Mouse (Mus musculus): ENCODE measurements around the gene Ddx39b. TPM values are rescaled to one million over a fixed set of nuclear protein-coding genes. Genes with fewer than 3 reads are reported as not detected.

Ddx39b gene
- polyA plus RNA-seq, 1 experiment: 268 TPM

DNA sequence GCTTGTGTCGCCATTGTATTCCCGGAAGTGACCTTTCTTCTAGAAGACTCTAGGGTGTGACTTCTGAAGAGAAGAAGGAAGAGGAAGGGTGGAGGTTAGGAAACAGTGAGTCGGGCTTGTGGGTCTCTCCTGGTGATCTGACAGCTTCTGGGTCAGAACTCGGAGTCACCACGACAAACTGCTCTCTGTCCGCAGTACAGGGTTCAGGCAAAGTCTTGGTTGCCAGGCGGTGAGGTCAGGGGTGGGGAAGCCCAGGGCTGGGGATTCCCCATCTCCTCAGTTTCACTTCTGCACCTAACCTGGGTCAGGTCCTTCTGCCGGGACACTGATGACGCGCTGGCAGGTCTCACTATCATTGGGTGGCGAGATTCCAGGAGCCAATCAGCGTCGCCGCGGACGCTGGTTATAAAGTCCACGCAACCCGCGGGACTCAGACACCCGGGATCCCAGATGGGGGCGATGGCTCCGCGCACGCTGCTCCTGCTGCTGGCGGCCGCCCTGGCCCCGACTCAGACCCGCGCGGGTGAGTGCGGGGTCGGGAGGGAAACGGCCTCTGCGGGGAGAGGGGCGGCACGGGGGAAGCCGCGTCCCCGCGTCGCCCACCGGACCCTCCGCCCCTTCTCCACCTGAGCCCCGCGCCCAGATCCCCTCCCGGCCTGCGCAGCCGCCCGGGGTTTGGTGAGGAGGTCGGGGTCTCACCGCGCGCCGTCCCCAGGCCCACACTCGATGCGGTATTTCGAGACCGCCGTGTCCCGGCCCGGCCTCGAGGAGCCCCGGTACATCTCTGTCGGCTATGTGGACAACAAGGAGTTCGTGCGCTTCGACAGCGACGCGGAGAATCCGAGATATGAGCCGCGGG, 21.3 kb downstream of the Ddx39b start, which contains the start of gene H2-D1:
Gene H2-D1, plus strand, starts transcription at position 67 of the 859 bp plus-strand sequence.
- no peaks in the 10 kb centered on the region for H3K27me3 ChIP-seq (ENCODE audit: control insufficient read depth, insufficient read depth, insufficient read length)
- TF ChIP-seq CEBPB (IDR thresholded peaks at IDR 0.05; ENCODE audit: insufficient read depth, poor library complexity, severe bottlenecking) (no peak), MAX (IDR thresholded peaks at IDR 0.05; ENCODE audit: low read depth) (no peak), USF1 (IDR thresholded peaks at IDR 0.05; ENCODE audit: low read depth) (no peak), MYOD1 (IDR thresholded peaks at IDR 0.05; ENCODE audit: control insufficient read depth in 1 of 3, insufficient read length in 2 of 3, low read depth in 2 of 3) (no peak), MYOG (IDR thresholded peaks at IDR 0.05; ENCODE audit: control insufficient read depth in 1 of 3, insufficient read depth in 1 of 3, insufficient read length in 2 of 3, low read depth in 2 of 3) (no peak), POLR2AphosphoS2 (IDR thresholded peaks at IDR 0.05; ENCODE audit: insufficient read length, low read depth) (peak; percentile 51), POLR2A (IDR thresholded peaks at IDR 0.05; ENCODE audit: insufficient read length, low read depth) (peak; percentile 73)
- H3K36me3 ChIP-seq (ENCODE audit: control insufficient read depth, insufficient read depth): no peaks in the 10 kb centered on the region

DNA sequence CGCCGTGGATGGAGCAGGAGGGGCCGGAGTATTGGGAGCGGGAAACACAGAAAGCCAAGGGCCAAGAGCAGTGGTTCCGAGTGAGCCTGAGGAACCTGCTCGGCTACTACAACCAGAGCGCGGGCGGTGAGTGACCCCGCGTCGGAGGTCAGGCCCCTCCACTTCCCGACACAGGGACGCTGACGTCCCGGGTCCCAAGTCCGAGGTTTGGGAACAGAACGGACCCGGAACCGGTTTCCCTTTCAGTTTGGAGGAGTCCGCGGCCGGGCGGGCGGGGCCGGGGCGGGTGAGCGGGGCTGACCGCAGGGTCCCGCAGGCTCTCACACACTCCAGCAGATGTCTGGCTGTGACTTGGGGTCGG, 22.0 kb downstream of the Ddx39b start:
- no peaks in the 10 kb centered on the region for H3K36me3 ChIP-seq (ENCODE audit: control insufficient read depth, insufficient read depth)
- no peaks in the 10 kb centered on the region for H3K27me3 ChIP-seq (ENCODE audit: control insufficient read depth, insufficient read depth, insufficient read length)
- TF ChIP-seq TCF3 (IDR thresholded peaks at IDR 0.05; ENCODE audit: insufficient read length, low read depth) (no peak), USF1 (IDR thresholded peaks at IDR 0.05; ENCODE audit: low read depth) (no peak), MYOD1 (IDR thresholded peaks at IDR 0.05; ENCODE audit: control insufficient read depth in 1 of 3, insufficient read length in 2 of 3, low read depth in 2 of 3) (no peak), POLR2AphosphoS2 (IDR thresholded peaks at IDR 0.05; ENCODE audit: insufficient read length, low read depth) (no peak), MAX (IDR thresholded peaks at IDR 0.05; ENCODE audit: low read depth) (no peak), E2F4 (IDR thresholded peaks at IDR 0.05; ENCODE audit: insufficient read depth) (no peak), SRF (IDR thresholded peaks at IDR 0.05; ENCODE audit: control insufficient read depth, insufficient read length, low read depth) (no peak), POLR2A (IDR thresholded peaks at IDR 0.05; ENCODE audit: insufficient read length, low read depth) (no peak), REST (IDR thresholded peaks at IDR 0.05; ENCODE audit: insufficient read depth, insufficient read length) (no peak)
- no peak overlapping the region for H3K4me3 ChIP-seq
- no peak overlapping the region for H3ac ChIP-seq (ENCODE audit: control insufficient read depth, insufficient read length)
- no peaks in the 10 kb centered on the region for H3K79me2 ChIP-seq (ENCODE audit: control insufficient read depth, insufficient read depth)
- no peak overlapping the region for H3K4me2 ChIP-seq (ENCODE audit: low read depth)

More for the DNA sequence above, 21.3 kb downstream of the Ddx39b start, which contains the start of gene H2-D1:
- no peak within 1 kb of the TSS for H3K4me3 ChIP-seq
- H3ac ChIP-seq (ENCODE audit: control insufficient read depth, insufficient read length): no peak within 1 kb of the TSS
- peak within 1 kb of the TSS; percentile 45 for H3K4me2 ChIP-seq (ENCODE audit: low read depth)
- no peaks in the 10 kb centered on the region for H3K79me2 ChIP-seq (ENCODE audit: control insufficient read depth, insufficient read depth)

DNA sequence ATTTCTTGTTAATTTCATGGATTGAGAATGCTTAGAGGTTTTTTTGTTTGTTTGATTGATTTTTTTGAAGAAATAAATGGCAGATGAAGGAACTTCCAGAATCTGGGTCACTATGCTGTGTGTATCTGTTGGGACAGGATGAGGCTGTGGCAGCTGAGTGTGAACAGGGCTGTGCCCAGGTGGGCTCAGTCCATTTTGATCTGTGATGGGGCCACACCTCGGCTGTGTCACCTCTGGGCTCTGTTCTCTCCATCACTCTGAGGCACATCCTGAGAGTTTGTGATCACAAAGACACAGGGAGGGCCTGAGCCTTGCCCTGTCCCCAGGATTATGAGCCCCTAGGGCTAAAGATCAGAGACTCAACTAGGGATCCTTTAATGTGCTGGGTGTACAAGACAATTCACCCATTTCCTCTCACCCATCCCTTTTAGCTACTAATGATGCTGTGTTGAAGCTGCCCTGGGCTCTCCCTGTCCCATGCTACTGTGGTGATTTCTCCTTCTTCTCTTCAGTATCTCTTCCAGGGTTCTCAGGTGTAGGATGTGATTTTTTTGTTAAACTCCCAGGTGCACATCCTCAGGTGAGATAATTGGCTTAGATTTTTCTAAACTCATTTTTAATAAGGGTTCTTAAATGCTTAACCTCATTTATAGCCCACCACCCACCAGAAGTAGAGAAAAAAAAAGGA, 26.0 kb downstream of the Ddx39b start:
- Histone ChIP-seq H3K27me3 (ENCODE audit: control insufficient read depth, insufficient read depth, insufficient read length) (no peaks in the 10 kb centered on the region), H3K79me2 (ENCODE audit: control insufficient read depth, insufficient read depth) (no peaks in the 10 kb centered on the region), H3ac (ENCODE audit: control insufficient read depth, insufficient read length) (no peak overlapping the region), H3K4me3 (no peak overlapping the region), H3K4me2 (ENCODE audit: low read depth) (no peak overlapping the region), H3K36me3 (ENCODE audit: control insufficient read depth, insufficient read depth) (no peaks in the 10 kb centered on the region)
- no peak for TF ChIP-seq SRF (IDR thresholded peaks at IDR 0.05; ENCODE audit: control insufficient read depth, insufficient read length, low read depth)
- TF ChIP-seq POLR2A (IDR thresholded peaks at IDR 0.05; ENCODE audit: insufficient read length, low read depth): no peak
- TF ChIP-seq REST (IDR thresholded peaks at IDR 0.05; ENCODE audit: insufficient read depth, insufficient read length): no peak
- TF ChIP-seq USF1 (IDR thresholded peaks at IDR 0.05; ENCODE audit: low read depth): no peak
- TF ChIP-seq MYOD1 (IDR thresholded peaks at IDR 0.05; ENCODE audit: control insufficient read depth in 1 of 3, insufficient read length in 2 of 3, low read depth in 2 of 3): no peak
- no peak for TF ChIP-seq POLR2AphosphoS2 (IDR thresholded peaks at IDR 0.05; ENCODE audit: insufficient read length, low read depth)
- TF ChIP-seq E2F4 (IDR thresholded peaks at IDR 0.05; ENCODE audit: insufficient read depth): no peak
- TF ChIP-seq TCF12 (IDR thresholded peaks at IDR 0.05; ENCODE audit: insufficient read depth, poor library complexity, severe bottlenecking): no peak
- no peak for TF ChIP-seq TCF3 (IDR thresholded peaks at IDR 0.05; ENCODE audit: insufficient read length, low read depth)
- no peak for TF ChIP-seq MAX (IDR thresholded peaks at IDR 0.05; ENCODE audit: low read depth)
- TF ChIP-seq CEBPB (IDR thresholded peaks at IDR 0.05; ENCODE audit: insufficient read depth, poor library complexity, severe bottlenecking): no peak
- no peak for TF ChIP-seq MYOG (IDR thresholded peaks at IDR 0.05; ENCODE audit: control insufficient read depth in 1 of 3, insufficient read depth in 1 of 3, insufficient read length in 2 of 3, low read depth in 2 of 3)

DNA sequence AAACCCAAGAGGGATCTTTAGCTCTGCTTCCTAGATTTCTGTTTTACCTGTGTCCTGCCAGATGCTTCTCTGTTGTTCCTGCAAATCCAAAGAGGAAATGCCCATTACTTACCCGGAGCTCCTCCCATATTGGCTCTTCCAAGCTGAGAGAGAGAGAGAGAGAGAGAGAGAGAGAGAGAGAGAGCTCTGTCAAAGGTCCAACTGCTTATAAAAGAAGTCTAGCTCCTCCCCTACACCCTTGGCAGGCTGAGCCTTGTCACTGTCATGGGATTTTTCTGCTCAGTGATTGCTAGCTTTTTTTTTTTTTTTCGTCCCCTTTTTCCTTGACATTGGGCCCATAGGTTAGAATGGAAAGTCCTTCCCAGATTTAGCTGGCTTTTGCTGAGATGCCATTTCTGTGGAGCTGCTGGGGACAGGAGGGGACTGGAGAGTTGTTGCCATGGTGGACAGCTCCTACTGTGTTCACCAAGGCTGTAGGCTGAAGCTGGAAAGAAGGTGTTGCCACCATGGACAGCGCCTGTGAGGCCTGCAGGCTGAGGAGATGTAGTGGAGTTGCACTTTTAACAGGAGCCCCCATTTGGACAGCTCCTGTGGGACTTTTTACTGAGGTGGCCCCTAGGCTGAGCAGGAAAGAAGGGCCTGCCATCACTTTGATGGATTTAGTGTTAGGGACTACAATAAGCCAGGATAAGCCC, 28.3 kb downstream of the Ddx39b start:
- Histone ChIP-seq H3K36me3 (ENCODE audit: control insufficient read depth, insufficient read depth) (no peaks in the 10 kb centered on the region), H3K27me3 (ENCODE audit: control insufficient read depth, insufficient read depth, insufficient read length) (no peaks in the 10 kb centered on the region), H3ac (ENCODE audit: control insufficient read depth, insufficient read length) (no peak overlapping the region), H3K4me3 (no peak overlapping the region), H3K79me2 (ENCODE audit: control insufficient read depth, insufficient read depth) (no peaks in the 10 kb centered on the region), H3K4me2 (ENCODE audit: low read depth) (no peak overlapping the region)
- TF ChIP-seq MYOD1 (IDR thresholded peaks at IDR 0.05; ENCODE audit: control insufficient read depth in 1 of 3, insufficient read length in 2 of 3, low read depth in 2 of 3): no peak
- TF ChIP-seq TCF3 (IDR thresholded peaks at IDR 0.05; ENCODE audit: insufficient read length, low read depth): no peak
- TF ChIP-seq TCF12 (IDR thresholded peaks at IDR 0.05; ENCODE audit: insufficient read depth, poor library complexity, severe bottlenecking): no peak
- TF ChIP-seq CEBPB (IDR thresholded peaks at IDR 0.05; ENCODE audit: insufficient read depth, poor library complexity, severe bottlenecking): no peak
- no peak for TF ChIP-seq MAX (IDR thresholded peaks at IDR 0.05; ENCODE audit: low read depth)
- TF ChIP-seq POLR2A (IDR thresholded peaks at IDR 0.05; ENCODE audit: insufficient read length, low read depth): no peak
- TF ChIP-seq SRF (IDR thresholded peaks at IDR 0.05; ENCODE audit: control insufficient read depth, insufficient read length, low read depth): no peak
- no peak for TF ChIP-seq REST (IDR thresholded peaks at IDR 0.05; ENCODE audit: insufficient read depth, insufficient read length)
- TF ChIP-seq USF1 (IDR thresholded peaks at IDR 0.05; ENCODE audit: low read depth): no peak
- no peak for TF ChIP-seq POLR2AphosphoS2 (IDR thresholded peaks at IDR 0.05; ENCODE audit: insufficient read length, low read depth)
- no peak for TF ChIP-seq E2F4 (IDR thresholded peaks at IDR 0.05; ENCODE audit: insufficient read depth)
- no peak for TF ChIP-seq MYOG (IDR thresholded peaks at IDR 0.05; ENCODE audit: control insufficient read depth in 1 of 3, insufficient read depth in 1 of 3, insufficient read length in 2 of 3, low read depth in 2 of 3)
